Mouse (Mus musculus) naive thymus-derived CD4-positive, alpha-beta T cell, adult 2 months (primary cell): ENCODE results near the gene Gtdc1.

Experiments used
- DNase-seq: peaks from one replicate; pipeline ENCODE4 v3.0.0-alpha.2; 2011; ENCODE audit warnings: low read depth

The Gtdc1 gene

DNA sequence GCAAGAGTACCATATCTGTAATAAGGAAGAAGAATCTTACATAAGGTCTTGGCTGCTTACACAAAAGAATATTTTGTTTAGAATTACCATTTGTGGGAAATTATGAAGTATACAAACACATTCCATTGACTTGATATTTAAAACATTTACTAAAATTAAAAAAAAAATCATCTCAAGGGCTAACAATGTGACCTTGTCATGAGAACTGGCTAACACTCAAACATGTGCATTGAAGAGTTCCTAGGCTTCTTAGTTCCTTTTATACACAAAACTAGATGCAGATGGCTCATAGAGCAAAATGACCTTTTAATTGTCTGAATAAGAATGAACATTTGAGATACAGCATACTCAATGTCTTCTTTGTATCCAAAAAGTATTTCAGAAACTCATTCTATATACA, 344.0 kb downstream of the Gtdc1 start:
- DNase-seq, result no peak

DNA sequence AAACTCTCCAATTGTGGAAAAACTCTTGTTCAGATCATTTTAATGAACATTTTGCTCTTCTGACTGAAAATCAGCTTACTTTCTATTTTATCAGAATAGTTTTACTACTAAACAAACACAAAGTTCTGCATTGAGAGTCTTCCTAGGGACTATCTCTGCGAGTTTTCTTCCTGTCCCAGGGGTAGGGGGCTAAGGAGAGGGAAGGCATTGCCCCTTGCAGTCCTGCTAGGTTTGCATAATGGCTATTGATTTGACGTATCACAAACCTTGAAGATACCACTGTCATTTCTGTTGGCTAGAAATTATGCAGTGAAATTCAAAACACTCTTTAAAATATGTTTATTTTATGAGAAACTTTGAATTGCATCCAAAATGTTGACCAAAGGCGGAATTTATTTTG, 355.6 kb downstream of the Gtdc1 start:
- no peak for DNase-seq

DNA sequence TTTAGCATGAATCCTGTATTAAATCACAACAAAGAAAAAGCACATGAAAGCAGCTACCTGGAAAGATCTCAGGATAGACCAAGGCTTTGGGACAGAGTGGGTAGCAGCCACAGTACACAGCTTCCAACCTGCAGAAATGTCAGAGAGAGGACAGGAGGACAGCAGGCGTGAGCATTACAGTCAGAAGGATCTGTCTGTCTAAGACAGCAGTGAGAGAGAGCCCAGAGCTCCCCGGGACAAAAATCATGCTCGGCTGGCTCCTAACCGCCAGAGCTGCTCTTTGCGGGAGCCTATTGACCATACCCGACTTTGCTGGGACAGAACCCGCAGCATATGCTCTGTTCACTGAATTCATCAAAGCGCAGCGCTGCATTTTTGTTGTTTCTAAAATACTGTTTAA, 356.3 kb downstream of the Gtdc1 start:
- no peak for DNase-seq

DNA sequence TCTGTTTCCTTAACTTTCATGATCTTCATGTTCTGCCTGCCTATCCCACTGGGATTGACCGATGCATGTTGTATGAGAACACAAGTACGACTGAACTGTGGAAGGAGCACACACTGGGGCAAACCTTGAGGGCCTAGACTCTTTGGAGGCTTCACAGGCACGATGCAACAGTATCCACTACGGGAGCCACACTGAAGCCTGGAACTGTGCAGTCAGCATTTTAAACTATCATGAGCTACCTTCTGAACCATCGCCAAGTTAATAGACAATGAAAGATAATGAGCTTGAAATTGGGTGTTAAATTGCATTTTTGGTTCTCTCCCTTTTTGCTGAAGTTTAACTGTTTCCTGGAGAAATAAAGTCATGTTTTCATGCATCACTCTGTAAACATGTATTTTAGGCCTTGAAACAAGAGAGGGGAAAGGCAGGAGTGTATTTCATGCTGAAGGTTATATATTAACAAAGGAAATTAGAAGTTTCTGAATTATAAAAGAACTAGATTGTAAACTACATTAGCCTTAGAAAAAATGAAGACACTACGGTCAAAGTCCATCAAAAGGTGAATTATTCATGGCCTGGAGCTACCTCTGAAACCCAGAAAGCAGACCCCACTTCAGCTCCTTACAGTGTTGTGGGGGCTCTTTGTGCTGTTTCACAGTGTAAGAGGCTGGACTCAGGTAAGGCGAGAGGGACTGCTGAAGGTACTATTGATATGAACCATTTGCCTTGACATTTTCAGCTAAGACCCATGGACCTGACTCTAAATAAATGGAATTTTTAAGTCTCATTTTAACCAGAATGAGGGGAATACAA, 358.1 kb downstream of the Gtdc1 start:
- DNase-seq, result no peak

DNA sequence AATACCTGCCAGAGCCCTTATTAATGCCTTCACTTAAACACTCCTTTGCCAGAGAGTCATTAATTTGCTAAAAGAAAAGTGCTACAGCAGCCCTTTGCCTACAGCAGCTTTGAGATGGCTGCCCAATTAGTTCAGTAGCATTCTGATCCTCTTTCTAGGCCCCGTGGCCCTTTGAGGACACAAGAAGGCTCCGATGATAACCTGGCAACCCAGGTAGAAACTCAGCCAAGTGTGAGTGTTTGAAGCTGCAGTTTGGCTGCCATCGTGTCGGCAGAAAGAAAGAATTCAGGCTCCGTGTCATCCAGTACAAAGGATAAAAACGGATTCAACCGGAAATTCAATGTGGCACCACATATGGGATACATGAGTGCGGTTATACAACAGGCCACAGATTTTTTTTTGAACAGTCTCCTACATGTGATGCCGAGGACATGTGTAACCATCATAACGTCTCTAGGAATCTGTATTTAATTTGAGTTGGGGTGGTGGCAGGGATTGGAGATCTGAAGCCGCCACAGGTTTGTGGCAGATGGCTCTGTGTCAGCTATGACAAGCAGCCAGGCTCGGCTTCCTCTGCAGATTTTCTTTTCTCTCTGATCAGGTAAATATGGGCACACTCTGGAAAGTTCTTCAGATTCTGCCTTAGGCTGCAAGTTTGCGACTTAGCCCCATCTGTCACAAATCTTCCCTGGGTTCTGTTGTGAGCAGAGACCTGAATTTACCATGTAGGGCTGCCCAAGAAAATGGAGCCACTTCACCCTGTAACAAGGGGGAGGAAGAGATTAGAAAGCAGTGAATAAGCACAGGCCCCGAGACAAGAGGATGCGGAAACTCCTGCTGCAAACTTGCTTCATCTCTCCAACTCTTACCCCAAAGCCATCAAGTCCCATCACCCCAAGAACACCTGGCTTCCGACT, 362.4 kb downstream of the Gtdc1 start:
- no peak for DNase-seq

DNA sequence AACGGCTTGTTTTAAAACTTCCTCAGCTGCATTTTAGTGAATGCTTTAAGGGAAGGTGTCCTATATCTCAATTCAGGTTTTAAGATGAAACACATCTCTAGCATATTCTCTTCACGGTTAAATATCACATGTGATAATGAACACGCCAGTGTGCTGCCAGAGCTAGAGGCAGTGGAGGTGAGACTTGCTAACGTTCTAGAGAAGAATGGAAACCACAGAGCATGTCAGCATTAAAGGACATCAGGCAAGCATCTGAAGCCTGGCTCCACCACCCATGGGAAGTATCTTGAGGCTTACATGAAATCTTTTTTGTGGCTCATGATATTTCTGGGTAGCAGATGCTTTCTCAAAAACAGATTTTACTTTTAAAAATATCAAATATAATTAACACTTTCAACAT, 365.7 kb downstream of the Gtdc1 start:
- no peak for DNase-seq

DNA sequence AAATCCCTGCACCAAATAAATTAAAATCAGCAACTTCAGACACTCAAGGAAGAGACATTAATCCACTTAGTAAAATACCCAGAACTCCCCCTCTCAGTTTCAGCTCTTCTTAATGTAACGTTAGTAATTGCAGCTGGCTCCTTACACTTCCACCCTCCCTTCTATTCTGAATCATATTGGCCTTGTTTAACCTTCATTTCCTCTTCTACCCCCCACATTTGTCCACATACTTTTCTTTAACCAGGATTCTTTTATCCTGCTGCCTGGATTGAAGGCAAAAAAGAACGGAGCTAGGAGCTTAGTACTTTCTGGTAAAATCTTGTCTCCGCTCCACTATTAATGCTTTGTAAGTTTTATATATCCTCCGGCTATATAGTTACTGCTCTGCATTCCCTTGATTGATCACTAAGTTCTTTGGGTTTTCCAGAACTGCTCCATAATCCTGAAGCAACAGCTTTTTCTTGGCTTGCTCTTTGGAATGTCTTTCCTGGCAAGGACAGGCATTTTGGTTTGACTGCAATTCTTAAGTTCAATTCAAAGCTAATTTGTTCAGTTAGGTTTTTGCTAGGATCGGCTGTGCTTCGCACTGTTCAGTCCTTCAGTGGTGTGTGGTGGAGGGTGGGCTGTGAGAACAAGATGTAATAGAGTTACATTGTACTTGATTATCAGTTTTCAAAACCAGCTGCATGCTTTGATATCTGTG, 368.1 kb downstream of the Gtdc1 start:
- no peak for DNase-seq

DNA sequence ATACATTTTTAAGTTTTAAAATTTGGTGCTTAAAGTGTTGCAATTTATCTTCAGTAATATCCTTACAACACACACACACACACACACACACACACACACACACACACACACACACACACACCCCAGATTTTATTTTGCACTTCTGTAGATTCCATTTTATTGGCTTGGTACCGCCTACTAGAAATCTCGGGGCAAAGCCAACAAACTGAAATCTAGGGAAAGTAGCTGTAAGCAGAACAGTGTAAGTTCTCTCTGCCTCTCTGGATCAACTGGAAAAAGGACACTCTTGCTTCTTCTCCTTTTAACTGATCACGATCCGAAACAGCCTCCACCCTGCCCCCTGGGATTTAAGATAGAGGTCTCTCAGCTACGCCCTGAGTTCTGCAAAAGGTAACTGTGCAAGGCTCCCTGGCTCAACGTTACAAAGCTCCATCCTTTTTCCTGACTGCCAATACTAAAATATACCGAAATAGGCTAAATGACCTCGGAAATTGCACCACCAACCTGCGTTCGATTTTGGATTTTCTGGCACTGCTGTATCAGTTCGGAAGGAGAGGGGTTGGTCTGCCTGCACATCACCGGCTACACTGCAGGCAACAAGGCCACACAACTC, 369.7 kb downstream of the Gtdc1 start:
- no peak for DNase-seq

DNA sequence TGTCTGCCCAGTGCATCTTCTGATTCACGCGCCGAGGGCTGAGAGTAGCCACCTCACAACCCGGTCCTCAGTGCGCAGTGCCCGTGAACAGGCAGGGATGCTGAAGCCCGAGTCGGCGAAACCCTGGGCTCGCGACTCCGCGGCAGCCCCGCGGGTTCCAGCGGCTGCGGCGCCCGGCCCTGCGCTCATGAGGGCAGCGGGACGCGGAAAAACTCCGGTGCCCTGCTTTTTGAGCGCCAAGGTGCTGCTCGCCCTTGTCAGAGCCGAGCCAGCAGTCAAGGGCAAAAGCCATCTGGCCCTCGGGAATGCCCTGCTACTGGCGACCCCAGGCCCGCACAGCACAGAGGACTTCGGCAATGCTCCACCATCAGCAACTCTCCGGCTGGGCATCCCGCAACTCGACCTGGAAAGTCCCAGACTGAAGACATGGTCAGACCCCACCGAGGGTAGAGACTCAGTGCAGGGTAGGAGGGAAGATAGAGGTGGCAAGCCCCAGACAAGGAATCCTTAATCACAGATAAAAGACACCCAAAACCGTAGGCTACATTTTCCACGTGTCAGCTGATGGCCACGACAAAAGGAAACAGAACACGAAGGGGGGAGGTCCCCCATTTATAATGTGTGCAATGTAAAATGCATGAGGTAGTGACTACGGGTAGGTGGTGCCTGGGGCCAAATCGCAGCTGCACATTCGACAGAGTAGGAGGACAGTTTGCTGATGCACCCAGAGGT, 370.4 kb downstream of the Gtdc1 start:
- peak; percentile 1 for DNase-seq

DNA sequence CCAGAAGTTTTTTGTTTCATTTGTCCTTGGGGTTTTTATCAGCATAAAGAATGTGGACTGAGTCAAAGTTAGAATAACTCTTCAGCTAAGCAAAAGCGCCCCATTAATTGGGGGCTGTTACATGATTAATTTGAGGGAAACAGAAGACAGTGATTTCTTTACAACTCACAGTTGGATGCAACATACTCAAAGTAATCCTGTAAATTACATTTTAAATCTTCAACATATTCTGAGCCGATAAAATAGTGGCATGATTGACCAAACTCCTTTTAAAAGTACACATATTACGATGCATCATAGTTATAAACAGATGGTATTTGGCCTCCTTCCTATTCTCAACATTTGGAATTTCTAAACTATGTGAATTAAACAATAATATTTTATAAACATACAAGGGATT, 372.7 kb downstream of the Gtdc1 start:
- no peak for DNase-seq

DNA sequence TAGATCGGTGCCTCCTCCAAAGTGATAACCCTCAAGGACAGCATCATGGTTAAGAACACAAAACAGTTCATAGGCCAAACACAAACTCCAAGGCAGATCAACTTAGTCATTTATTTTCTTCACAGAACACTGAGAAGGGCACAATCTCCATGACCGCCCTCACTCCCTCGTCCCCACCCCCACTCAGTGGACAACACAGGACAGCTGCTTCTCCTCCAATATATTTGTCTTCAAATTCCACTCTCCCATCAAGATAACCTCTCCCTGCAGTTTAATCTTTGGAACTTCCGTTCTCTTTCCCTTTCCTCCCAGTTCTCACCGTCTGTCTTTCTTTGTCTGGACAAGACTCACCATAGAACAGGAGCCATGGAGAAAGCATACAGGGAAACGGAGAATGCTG, 378.1 kb downstream of the Gtdc1 start:
- DNase-seq, result no peak

DNA sequence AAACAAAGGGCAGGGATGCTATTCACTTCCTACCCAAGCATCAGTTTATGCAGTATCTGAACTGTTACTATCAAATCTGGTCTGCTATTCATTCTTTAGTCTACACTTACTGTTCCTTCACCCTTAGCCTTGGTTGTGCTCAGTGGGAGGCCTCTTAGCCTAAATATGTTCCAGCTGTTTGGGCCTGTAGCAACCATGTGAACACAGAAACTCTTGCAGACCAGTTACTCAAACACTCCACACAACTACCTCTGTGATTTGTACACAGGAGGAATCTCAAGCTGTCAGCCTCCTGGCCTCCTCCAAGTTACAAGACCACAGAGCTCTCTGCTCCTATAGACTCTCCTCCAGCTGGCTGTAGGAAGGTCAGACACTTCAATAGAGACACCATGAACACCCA, 384.7 kb downstream of the Gtdc1 start:
- DNase-seq, result no peak

DNA sequence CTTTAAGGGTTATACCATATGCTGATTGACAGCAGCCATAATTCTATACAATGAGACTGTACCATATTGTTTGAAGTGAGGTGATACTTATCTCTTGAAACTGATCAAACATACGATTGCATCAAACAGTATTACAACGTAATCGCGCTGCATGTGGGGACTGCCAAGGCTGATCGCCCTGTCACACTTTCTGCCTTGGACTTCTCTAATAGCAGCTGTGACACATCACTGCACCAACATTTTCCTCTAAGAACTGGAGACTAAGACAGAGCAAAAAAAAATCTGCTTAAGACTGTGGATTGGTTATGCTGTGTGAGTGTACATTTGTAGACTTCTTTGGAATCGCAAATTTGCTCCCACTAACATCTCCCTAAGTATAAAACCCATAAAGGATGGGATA, 385.7 kb downstream of the Gtdc1 start:
- no peak for DNase-seq

DNA sequence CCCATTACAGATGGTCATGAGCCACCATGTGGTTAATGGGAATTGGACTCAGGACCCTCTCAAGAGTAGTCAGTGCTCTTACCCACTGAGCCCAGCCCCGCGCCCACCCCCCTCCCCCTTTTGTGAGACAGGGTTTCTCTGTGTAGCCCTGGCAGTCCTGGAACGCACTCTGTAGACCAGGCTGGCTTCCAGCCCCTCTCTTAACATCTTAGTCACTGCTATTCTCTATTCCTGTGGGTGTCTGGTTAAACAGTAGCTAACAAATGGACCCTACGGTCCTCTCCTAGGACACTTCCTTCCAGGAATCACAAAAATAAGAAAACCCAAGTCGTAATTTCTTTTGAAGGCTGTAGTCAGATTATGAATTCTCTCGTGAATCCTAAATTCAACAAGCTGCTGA, 386.6 kb downstream of the Gtdc1 start:
- DNase-seq, result no peak

DNA sequence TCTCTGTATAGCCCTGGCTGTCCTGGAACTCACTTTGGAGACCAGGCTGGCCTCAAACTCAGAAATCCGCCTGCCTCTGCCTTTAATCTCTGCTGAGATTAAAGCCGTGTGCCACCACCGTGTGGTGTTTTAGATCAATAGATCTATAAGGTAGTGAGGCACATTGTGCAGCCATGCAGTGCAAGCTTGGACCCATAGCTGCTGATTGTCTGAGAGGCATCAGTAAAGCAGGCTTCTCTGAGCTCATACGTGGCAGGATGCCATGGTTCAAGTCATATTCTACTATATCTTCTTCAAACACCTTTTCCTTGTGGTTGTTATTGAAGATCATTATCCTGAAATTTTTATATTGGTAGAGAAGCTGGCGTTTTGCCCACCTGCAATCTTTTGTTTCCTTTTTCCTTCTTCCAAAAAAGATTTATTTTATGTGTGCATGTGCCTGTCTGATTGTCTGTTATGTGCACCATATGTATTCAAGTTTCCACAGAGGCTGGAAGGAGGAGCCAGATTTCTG, 388.3 kb downstream of the Gtdc1 start:
- DNase-seq, result no peak

DNA sequence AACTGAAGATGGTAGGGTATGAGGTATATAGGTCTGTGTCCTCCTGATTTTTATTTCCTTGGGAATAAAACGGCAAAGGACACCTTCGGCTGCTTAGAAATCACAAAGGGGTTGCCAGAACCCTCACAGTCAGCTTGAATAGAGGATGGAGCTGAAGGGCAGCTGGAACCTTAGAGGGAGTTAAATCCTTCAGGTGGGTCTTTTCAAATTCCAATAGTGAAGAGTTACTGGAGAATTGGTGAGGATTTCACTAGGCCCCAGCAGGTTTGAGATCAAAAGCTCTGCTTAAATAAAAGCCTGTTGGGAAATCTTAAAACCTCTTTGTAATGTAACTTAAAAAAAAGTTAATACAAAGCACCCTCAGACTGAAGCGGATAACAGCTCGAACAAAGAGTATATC, 389.3 kb downstream of the Gtdc1 start:
- DNase-seq, result no peak

DNA sequence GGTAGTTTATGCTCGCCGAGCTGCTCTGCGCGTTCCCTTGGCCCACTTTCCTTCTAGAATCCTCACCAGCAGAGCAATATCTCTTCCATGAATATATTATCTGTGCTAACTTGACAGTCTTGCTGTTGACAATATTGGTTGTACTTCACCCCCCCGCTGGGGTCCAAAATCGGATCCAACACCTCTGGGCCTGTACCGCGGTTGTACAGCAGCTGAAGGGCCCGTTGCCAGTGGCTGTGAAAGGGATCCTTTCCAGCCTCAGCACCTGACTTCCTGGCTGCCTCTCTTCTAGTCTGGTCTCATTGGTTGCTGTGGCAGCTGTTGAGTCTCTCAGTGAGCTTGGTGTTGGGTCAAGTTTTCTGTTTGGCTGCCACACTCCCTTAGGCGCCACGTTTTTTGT, 391.7 kb downstream of the Gtdc1 start:
- no peak for DNase-seq

DNA sequence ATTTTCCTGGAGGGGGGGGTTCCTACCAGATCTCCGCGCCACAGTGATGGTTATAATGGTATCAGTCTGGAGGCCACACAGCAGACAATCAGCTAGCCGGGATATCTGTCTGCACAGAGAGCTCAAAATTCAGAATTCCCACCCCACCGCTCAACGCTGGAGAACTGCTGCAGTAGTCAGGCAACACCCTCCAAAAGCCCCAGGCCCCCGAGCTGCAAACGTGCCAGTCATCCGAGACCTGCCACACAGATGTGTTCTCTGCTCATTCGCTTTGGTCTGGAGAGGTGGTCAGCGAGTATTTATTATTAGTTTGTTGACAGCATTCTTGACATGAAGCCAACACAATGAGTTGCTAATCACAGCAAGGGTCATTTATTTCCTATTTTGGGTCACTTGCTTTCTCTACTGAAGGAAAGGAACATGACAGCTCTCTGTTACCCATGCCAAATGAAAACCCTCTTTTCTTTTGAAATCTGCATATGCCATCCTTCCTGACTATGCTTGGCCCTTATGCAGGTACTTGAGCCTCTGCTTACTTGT, 392.3 kb downstream of the Gtdc1 start:
- no peak for DNase-seq

DNA sequence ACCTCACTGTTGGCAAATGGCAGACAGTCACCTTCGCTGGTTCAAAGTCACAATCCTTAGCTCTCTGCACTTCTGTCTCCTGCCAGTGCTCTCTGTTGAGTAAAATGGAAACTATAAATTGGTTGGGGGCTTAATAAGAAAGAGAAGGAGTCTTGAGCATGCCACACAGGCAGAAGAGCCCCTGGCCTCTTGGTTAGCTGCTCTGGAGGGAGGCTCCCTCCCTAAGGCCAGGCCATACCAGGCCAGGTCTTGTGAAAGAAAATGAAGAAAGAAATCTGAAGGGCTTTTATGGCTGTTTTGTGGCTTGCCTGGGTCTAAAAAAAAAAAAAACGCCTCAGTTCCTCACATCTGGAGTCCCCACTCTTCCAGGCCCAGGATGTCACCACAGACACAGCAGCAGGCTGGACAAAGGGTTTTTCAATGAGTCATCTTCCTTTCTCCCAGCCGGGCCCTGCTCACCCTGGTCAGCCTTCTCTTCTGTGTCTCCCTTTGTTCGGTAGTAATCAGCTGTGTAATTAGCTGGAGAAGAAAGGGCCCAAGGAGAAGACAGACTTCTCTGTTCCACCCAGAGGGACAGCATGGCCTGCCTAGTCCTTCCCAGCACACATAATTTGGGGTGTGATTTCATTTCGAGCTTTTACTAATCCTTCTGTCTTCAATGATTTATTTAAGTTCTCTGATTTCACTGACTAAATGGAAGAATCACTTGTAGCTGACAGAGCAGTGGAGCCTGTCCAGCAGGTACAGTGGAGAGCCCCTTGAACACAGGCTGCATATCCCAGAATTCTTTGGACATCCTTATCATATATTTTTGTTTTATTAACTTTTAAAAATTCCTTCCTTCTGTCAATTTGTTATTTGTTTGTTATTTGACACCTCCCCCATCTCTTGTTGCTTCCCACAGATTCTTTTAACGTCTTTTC, 401.1 kb downstream of the Gtdc1 start:
- no peak for DNase-seq
